Mouse (Mus musculus) layer of hippocampus, postnatal 25 days (tissue): ENCODE measurements around the gene Tlr9. TPM values are rescaled to one million over a fixed set of nuclear protein-coding genes. Genes with fewer than 3 reads are reported as not detected.

ENCODE experiments used
- DNase-seq, 2 experiments: peaks; one replicate each; pipeline ENCODE4 v3.0.0; 2022; ENCODE audit warnings: mixed read lengths in 2 of 2, low spot score in 1 of 2; ENCODE audit errors: extremely low spot score in 1 of 2
- microRNA-seq, 2 experiments: library from miRNA; unstranded; fragments of <30 nt; microRNA quantifications; one replicate each; pipeline ENCODE4 v1.2.0; 2021
- total RNA-seq, 2 experiments: library from RNA; stranded (reverse); gene quantifications; 2 replicates each; pipeline ENCODE4 v1.2.3; 2021

Tlr9 gene
- total RNA-seq, 2 experiments from 2014 or later: 1.2 to 1.5 TPM

DNA sequence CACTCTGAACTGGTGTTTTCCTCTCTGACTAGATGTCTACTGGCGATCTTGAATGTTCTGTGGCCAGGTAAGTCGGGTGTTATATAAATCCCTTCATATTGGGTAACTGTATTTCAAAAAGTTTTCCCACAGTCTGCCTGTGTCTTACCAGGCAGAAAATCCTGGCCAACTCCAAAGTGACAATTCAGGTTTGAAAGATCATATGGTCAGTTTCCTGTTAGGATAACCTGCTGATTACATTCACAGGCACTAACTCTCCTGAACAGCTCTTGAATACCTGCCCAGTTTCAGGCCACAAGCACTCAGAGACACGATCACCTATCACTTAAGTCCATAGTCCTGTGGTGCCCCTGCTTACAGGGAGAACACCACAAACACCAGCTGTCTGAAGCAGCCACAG lies 39.7 kb downstream of the Tlr9 start:
- DNase-seq: no peak

DNA sequence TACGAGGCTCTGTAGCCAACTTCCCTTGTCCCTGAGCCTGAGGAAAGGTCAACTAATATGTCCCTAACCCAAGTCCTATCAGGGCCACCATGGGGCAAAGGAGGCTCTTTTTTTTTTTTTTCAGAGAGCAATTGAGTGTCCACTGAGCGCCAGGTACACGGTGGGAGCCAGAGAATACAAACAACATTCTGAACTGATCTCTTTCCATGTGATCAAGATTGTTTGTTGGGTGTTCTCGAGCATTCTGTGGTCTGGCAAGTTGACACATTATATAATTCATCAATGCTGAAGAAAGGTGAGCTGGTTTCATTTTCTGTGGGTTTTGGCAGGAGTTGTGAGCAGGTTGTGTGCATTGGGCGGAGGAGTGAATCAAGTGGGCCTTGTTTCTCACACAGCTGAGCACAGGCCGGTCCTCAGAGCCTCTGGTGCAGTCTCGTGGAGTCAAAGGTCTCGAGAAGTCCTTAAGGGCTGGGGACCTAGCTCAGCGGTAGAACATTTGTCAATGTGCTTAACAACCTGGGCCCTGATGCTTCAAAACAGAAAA lies 41.1 kb downstream of the Tlr9 start:
- DNase-seq: no peak

DNA sequence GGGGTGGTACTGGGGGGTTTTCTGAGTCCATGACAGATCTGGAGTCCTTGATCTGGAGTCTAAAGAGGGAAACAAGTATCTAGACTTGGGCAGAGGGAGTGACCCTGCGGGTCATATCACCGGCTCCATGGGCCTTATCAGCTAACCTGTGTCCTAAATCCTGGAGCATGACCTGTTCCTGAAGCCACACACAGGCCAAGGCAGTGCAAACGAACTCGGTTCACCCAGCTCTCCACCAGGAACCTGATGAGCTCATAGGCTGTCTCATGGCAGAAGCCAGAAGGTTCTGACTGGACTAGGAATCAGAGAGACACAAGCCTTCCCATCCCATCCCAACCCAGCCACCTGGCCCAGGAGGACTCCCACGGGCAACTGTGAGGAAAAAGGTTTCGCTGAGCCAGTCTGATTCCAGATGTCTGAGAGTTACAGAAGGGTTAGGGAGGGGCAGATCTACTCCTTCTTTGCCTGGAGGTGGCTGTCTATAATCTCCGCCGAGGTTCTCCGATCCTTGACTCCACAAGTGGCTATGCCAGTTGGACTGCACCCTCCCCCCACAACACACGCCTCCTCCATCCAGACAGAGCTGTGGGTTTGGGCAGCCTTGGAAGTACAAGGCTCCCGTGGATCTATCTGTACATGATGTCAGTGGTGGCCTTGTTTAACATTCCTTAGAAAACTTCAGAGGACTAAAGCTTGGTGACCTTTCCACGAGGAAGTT lies 43.1 kb downstream of the Tlr9 start:
- DNase-seq: no peak

DNA sequence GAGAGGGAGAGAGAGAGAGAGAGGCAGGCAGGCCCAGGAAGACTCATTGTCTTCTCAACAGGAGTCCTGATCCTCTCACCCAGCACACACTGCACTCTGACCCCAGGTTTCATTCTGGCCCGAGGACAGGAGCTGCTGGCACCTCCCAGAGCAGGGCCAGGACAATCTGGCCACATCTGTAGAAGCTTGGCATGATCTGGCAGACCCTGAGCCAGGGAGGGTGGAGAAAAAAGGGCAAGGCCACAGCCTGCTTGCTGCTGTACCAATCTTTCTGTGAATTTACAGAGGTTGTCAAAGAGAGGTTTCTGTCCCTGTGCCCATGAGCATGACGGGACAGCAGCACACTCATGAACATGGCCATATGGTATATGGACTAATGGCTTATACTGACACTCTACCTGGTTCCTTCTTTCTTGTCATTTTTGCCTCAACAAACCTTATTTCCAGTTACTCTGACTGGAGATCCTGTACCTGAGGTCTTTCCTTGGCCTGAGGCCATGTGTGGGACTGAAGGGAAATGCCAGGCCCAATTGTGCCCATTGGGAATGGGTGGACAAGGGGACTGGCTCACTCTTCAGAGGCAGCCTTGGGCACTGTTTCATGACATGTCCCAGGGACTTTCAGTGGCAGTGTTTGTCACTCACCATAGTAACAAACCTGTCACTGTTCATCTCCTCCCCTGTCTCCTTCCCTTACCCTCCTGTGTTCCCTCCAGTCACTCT lies 44.7 kb downstream of the Tlr9 start:
- no peak for DNase-seq

DNA sequence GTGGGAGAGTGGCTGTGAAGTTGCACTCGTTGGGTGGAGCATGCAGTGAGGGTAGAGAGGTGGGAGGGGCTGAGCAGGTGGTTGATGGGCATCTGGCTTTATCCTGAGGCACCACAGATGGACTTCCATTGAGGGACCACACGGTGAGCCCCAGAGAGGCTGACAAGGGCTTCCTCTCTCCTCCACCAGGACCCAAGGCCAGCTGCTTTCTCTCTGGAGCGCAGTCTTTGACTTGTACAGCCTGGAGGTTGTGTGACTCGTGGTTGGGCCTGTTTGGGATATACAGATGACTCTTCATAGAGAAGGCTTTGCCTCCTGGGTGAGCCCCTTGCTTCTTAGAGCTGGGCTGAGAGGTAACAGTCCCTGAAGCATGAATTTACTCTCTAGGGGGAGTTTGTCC lies 46.0 kb downstream of the Tlr9 start:
- no peak for DNase-seq

DNA sequence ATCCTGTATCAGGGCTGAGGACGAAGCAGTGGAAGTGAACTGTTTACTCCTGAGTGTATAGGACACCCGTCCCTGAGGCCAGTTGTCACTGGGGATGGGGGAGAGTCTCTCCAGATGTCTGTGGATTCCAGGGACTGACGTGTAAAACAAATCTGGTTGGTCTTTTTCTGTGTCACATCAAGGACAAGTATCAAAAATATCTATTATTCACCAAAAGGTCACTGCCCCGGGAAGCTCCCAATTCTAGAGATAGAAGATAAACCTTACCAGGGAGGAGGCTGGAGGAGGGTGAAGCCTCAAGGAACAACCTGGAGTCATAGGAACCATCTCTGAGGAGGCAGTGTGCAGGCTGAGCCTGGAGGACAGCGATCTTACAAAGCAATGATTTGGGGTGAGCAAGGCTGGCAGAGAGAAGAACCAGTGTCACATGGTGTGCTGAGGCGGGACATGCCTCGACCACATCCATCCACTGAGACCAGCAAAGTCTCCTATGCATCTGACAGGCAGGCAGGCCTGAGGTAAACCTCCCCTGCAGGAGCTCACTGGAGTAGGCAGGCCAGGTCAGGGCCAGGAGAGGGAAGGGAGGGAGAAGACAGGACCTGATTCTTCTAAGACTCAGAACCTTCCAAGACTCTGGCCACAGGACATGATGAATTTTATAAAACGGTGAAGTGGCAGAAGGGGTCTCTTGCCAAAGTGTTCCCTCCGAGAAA lies 46.8 kb downstream of the Tlr9 start:
- no peak for DNase-seq

DNA sequence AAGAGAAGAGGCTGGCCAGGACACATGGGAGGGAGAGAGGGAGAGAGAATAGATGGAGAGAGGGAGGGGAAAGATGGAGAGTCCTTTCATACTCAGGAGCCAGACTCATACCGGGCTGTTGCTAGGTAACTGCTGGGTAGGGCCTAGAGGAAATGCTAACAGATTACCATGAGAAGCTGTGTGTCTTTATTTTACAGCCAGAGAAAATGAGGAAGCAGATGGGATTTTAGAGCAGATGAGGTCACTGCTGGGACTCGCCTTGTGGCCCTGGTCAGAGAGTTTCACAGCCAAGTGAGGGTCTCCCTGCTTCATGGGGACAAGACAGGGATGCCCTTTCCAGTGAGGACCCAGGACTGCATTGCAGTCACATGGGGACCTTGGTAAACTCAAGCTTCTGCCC lies 47.5 kb downstream of the Tlr9 start:
- DNase-seq: no peak

DNA sequence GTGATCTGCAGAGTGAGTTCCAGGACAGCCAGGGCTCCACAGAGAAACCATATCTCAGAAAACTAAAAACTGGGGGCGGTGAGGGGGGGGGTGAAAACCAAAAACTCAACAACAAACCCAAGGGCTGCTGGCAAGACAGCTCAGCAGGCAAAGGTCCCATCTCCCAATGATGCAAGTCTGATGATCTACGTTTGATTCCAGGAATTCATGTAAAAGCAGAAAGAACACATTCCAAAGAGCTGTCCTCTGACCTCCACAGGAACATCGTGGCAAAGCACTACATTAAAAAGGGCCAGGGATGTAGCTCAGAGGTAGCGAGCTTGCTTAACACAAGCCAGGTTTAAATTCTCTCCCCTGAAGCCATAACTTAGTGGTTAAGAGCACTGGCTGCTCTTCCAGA lies 48.3 kb downstream of the Tlr9 start:
- no peak for DNase-seq

DNA sequence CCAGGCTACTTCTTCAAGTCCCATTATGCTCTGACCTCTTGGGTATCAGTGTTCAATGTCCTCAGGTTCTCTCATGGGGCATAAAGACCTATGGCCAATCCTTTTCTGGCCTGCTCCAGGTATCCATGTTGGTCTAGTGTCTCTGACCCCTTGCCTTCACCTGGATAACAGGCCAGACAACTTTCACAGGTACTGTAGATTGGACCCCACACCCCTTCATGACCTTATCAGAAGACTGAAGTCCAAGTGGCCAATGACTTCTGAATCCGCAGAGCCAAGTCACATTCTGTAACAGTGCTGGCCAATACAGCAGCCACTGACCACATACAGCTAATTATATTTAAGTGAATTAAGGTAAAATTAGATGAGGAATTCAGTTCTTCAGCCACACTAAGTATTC lies 49.9 kb downstream of the Tlr9 start:
- DNase-seq: no peak

DNA sequence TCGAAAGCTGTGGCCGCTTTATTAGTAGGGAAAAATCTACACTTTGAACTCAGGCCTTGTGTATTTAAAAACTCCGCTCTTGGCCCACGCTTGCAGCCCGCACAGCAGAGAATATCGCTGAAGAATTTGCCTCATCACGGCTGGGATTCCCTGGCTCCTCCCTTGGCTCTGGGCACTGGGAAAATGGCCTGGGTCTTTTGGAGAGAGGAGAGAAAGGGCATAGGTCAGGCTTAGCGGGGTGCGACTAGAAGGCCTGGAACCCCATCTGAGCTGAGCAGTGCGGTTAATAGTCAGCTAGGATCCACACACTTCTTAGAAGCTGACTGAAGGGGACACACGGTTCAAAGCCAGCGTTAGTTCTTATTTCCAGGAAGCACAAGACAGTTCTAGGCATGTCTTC lies 50.9 kb downstream of the Tlr9 start:
- no peak for DNase-seq

DNA sequence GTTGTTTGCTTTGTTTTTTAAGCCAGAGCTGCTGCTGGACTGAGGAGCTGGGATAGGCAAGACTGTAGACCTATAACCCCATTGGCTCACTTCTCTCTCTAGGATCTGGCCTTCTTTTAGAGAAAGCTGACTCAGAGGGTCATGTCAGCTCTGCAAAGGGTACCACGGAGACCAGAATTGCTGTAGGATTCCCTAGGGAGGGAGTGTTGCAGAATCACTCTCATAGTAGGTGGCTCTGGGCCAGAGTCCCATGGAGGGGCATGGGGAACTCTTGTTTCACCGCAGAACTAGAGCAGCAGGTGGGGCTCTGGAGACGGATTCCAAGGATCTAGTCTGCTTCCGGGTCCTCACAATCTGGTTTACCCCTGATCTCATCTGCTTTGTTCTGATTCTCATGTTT lies 51.4 kb downstream of the Tlr9 start:
- DNase-seq: no peak

DNA sequence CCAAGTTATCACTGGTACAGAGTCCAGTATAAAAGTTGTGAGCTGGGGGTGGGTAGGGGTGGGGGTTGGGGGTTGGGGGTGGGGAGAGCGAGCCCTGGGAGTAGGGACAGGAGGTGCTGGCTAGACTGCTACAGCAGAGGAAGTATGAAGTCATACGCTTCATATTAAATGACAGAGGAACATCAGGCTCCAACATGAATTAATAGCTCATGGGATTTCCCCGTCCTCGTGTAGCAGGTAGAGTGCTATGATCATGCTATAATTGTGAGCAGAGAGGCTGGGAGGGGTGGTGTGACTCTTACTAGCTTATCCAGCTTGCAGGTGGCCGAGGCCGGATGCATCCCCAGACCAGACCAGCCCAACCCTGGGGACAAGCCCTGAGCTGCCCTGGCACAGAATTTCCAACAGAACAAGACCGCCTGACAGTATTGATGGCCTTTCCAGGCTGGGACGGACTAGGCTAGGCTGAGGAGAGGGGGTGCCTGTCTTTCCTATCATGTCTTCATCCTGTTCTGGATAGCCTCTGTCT lies 52.3 kb downstream of the Tlr9 start:
- DNase-seq: no peak

DNA sequence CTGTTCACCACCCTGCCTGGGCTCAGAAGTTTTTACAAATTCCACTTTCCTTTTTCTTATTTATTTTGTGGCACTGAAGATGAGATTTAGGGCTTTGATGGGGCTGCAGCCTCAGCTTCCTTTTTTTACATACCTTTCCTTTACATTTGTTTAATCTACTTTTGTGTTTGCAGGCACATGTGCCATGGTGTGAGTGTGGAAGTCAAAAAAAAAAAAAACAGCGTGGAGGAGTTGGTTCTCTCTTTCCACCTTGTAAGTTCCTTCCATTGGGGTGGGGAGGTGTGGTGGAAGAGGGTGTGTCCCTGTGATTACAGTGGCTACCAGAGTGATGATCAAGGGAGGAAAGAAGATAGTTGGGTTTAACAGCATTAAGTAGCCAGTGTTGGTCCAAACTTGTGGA lies 53.4 kb downstream of the Tlr9 start:
- no peak for DNase-seq

Small RNAs within 50 kb of the gene (microRNA-seq; reads per million reads assigned to microRNA genes)
- gene Mirlet7g: 62,761 to 68,558 reads per million in 2 experiments

Other genes starting within 250 kb of the Tlr9 start
- gene Col6a4, start 125.8 kb upstream of the Tlr9 start, total RNA-seq: 1 to 10 TPM in 1 of 2 experiments, under 1 TPM in 1; 0.91 to 1.9 TPM
- 1 to 10 TPM; 3.1 to 3.3 TPM for gene Glyctk, start 64.5 kb upstream of the Tlr9 start, total RNA-seq
- 100 to 1,000 TPM; 132 to 141 TPM for gene Wdr82, start 51.7 kb upstream of the Tlr9 start, total RNA-seq
- gene Ppm1m, start 22.9 kb upstream of the Tlr9 start, total RNA-seq: 10 to 100 TPM; 15.6 to 16.6 TPM
- gene Twf2, start 19.5 kb upstream of the Tlr9 start, total RNA-seq: 10 to 100 TPM; 52.3 to 57.2 TPM
- 100 to 1,000 TPM; 147 to 151 TPM for gene Alas1, start 26.1 kb downstream of the Tlr9 start, total RNA-seq
- gene Poc1a, start 58.5 kb downstream of the Tlr9 start, total RNA-seq: 10 to 100 TPM; 11.7 to 13.0 TPM
- 10 to 100 TPM; 82.4 to 91.1 TPM for gene Dusp7, start 146.0 kb downstream of the Tlr9 start, total RNA-seq
- gene Rpl29, start 206.9 kb downstream of the Tlr9 start, total RNA-seq: 100 to 1,000 TPM; 262 to 288 TPM
- gene Acy1, start 215.7 kb downstream of the Tlr9 start, total RNA-seq: 10 to 100 TPM; 12.6 to 13.1 TPM
- 10 to 100 TPM in 1 of 2 experiments, 1 to 10 TPM in 1; 9.9 to 12.6 TPM for gene Abhd14b, start 224.9 kb downstream of the Tlr9 start, total RNA-seq
- 10 to 100 TPM; 38.2 to 41.5 TPM for gene Abhd14a, start 225.1 kb downstream of the Tlr9 start, total RNA-seq
- 100 to 1,000 TPM; 178 to 202 TPM for gene Pcbp4, start 230.7 kb downstream of the Tlr9 start, total RNA-seq
- 10 to 100 TPM; 14.0 to 14.7 TPM for gene Gpr62, start 243.3 kb downstream of the Tlr9 start, total RNA-seq